23 mouse cellular contexts compared by ENCODE assay signal in genomic region chr2:106046686-106047085, GRCm38 (mm10). TPM values are rescaled to one million over a fixed set of nuclear protein-coding genes. Genes with fewer than 3 reads are reported as not detected.
DNase-seq lines count a peak whose midpoint lies in the region; ATAC-seq lines count a peak whose summit lies in the region.
"Had no signal": no experiment of that assay in that cellular context is flagged by ENCODE, and none has a peak within 500 bp of the region (broad histone marks: within the 10 kb centered on the region; RNA-seq: fewer than 3 reads in every experiment).

No protein-coding gene starts in this region.

- H3K27ac ChIP-seq in embryonic facial prominence, embryonic 14.5 days (replicated peaks; ENCODE audit: low read depth, low read length) = no peak overlapping the region
- H3K27ac ChIP-seq in embryonic facial prominence, embryonic 10.5 days (replicated peaks) = no peak overlapping the region
- H3K27ac ChIP-seq in heart, embryonic 11.5 days (ENCODE audit: low read depth, low read length) = no peak overlapping the region
- H3K27ac ChIP-seq in neural tube, embryonic 15.5 days (replicated peaks) = no peak overlapping the region

- no peaks in the 10 kb centered on the region for H3K36me3 ChIP-seq in embryonic facial prominence, embryonic 14.5 days (ENCODE audit: control insufficient read depth, insufficient read depth, low read length)
- no peaks in the 10 kb centered on the region for H3K36me3 ChIP-seq in embryonic facial prominence, embryonic 10.5 days (replicated peaks)
- H3K36me3 ChIP-seq in heart, embryonic 11.5 days (ENCODE audit: control insufficient read depth, insufficient read depth, low read length) = no peaks in the 10 kb centered on the region
- H3K36me3 ChIP-seq in neural tube, embryonic 15.5 days = no peaks in the 10 kb centered on the region
- H3K36me3 ChIP-seq: G1E had no signal

- H3K4me2 ChIP-seq in embryonic facial prominence, embryonic 14.5 days (ENCODE audit: low read depth, low read length) = no peak overlapping the region
- no peak overlapping the region for H3K4me2 ChIP-seq in heart, embryonic 11.5 days
- H3K4me2 ChIP-seq in neural tube, embryonic 15.5 days = no peak overlapping the region

- H3K4me3 ChIP-seq in embryonic facial prominence, embryonic 14.5 days (ENCODE audit: low read depth, low read length) = no peak overlapping the region
- H3K4me3 ChIP-seq in embryonic facial prominence, embryonic 10.5 days = no peak overlapping the region
- no peak overlapping the region for H3K4me3 ChIP-seq in heart, embryonic 11.5 days (ENCODE audit: low read depth, low read length)
- H3K4me3 ChIP-seq in neural tube, embryonic 15.5 days (replicated peaks) = no peak overlapping the region

- ATAC-seq in embryonic facial prominence, embryonic 14.5 days (ENCODE audit: low read depth) = no peak
- ATAC-seq in heart, embryonic 11.5 days (replicated peaks; ENCODE audit: insufficient number of reproducible peaks, low FRiP score, low TSS enrichment) = no peak
- ATAC-seq in neural tube, embryonic 15.5 days (ENCODE audit: low FRiP score) = no peak
- ATAC-seq: activated CD4-positive, CD25-positive, alpha-beta regulatory T cell, adult 4 months; CD4-positive, CD25-positive, alpha-beta regulatory T cell, adult 4 months; Patski had no signal

- H3K9me3 ChIP-seq in embryonic facial prominence, embryonic 14.5 days (ENCODE audit: control insufficient read depth, low read length) = no peaks in the 10 kb centered on the region
- H3K9me3 ChIP-seq in embryonic facial prominence, embryonic 10.5 days = no peaks in the 10 kb centered on the region
- no peaks in the 10 kb centered on the region for H3K9me3 ChIP-seq in heart, embryonic 11.5 days (replicated peaks; ENCODE audit: control insufficient read depth, low read length)
- H3K9me3 ChIP-seq in neural tube, embryonic 15.5 days (replicated peaks) = no peaks in the 10 kb centered on the region
- H3K9me3 ChIP-seq: G1E had no signal

- WGBS in embryonic facial prominence, embryonic 14.5 days = 73% methylated on average over 4 of the region's 4 CpGs
- WGBS in embryonic facial prominence, embryonic 10.5 days = 84% methylated on average over 4 of the region's 4 CpGs
- WGBS in heart, embryonic 11.5 days (ENCODE audit: insufficient replicate concordance) = 75% methylated on average over 4 of the region's 4 CpGs
- 85% methylated on average over 4 of the region's 4 CpGs for WGBS in neural tube, embryonic 15.5 days

- H3K27me3 ChIP-seq in embryonic facial prominence, embryonic 14.5 days (replicated peaks; ENCODE audit: control insufficient read depth, insufficient read depth, low read length) = no peaks in the 10 kb centered on the region
- peaks cover 3% of the 10 kb centered on the region; the same call in 1 of the 2 replicates for H3K27me3 ChIP-seq in embryonic facial prominence, embryonic 10.5 days (replicated peaks; ENCODE audit: low read depth, poor library complexity, severe bottlenecking)
- no peaks in the 10 kb centered on the region for H3K27me3 ChIP-seq in heart, embryonic 11.5 days (ENCODE audit: control insufficient read depth, insufficient read depth, low read length)
- H3K27me3 ChIP-seq in neural tube, embryonic 15.5 days (replicated peaks) = 0 out of 2 replicates have a peak, but pooled peaks cover 7% of the 10 kb centered on the region
- H3K27me3 ChIP-seq: CH12.LX, Patski had no signal

- H3K4me1 ChIP-seq in embryonic facial prominence, embryonic 14.5 days (ENCODE audit: control insufficient read depth, insufficient read depth, low read length) = no peaks in the 10 kb centered on the region
- no peaks in the 10 kb centered on the region for H3K4me1 ChIP-seq in embryonic facial prominence, embryonic 10.5 days
- no peaks in the 10 kb centered on the region for H3K4me1 ChIP-seq in heart, embryonic 11.5 days (ENCODE audit: control insufficient read depth, insufficient read depth, low read length)
- no peaks in the 10 kb centered on the region for H3K4me1 ChIP-seq in neural tube, embryonic 15.5 days

- no peak overlapping the region for H3K9ac ChIP-seq in embryonic facial prominence, embryonic 14.5 days (ENCODE audit: low read depth, low read length)
- no peak overlapping the region for H3K9ac ChIP-seq in heart, embryonic 11.5 days (ENCODE audit: low read depth, low read length)
- H3K9ac ChIP-seq in neural tube, embryonic 15.5 days (replicated peaks) = no peak overlapping the region

- peak; percentile 18 for DNase-seq in embryonic facial prominence, embryonic 14.5 days (ENCODE audit: low spot score)
- DNase-seq in embryonic facial prominence, embryonic 10.5 days (ENCODE audit: low spot score) = no peak
- peak; percentile 29 for DNase-seq in heart, adult 11 months
- peak; percentile 80 for DNase-seq in fat pad, adult 2 months (ENCODE audit: extremely low read depth, low read depth, low spot score)
- DNase-seq in gonadal fat pad, adult 2 months (ENCODE audit: low read depth) = peak; percentile 85
- no peak for DNase-seq in adrenal gland, postnatal 4 days (ENCODE audit: low spot score in 2 of 2)
- DNase-seq: adrenal gland, adult 2 months; adrenal gland, adult 8-10 months; adrenal gland, postnatal 10 days; adrenal gland, postnatal 14 days; adrenal gland, postnatal 25 days; adrenal gland, postnatal 36 days; B cell, adult 2 months; cerebellum, adult 11 months; cerebellum, adult 11-12 months; cerebellum, adult 18-20 months had no signal

RNA-seq across cellular contexts. Expression of gene Dnajc24, which starts 43.3 kb away (rescaled TPM):
- 27.6 and 31.4 TPM in 2 replicates for polyA plus RNA-seq in embryonic facial prominence, embryonic 14.5 days (2014; fragmentation: Nextera tagmentation; extraction: Ambion mirVana)
- polyA plus RNA-seq in embryonic facial prominence, embryonic 10.5 days (2016; fragmentation: Nextera tagmentation; extraction: Ambion mirVana) = 42.7 and 55.7 TPM in 2 replicates
- 31.4 and 33.1 TPM in 2 replicates for polyA plus RNA-seq in heart, embryonic 11.5 days (2014; fragmentation: Nextera tagmentation; extraction: Ambion mirVana)
- polyA plus RNA-seq in gonadal fat pad, adult 2 months (2012; rRNA removed) = 18.2 and 18.4 TPM in 2 replicates
- 10 to 100 TPM; 36.9 TPM for total RNA-seq in adrenal gland, postnatal 4 days (2021)
- 31.7 and 32.5 TPM in 2 replicates for polyA plus RNA-seq in neural tube, embryonic 15.5 days (2015; fragmentation: Nextera tagmentation; extraction: Ambion mirVana)

Comparison
In these comparisons a context has a peak if more than half of its experiments do, and no peak if none do; other contexts are left out.
1. DNase-seq: peak in embryonic facial prominence, embryonic 14.5 days (single experiment), heart, adult 11 months (single experiment), fat pad, adult 2 months (single experiment) and gonadal fat pad, adult 2 months (single experiment); none in embryonic facial prominence, embryonic 10.5 days (single experiment) and adrenal gland, postnatal 4 days (0 of 2).